Mouse (Mus musculus) neural tube, embryonic 13.5 days (tissue): ENCODE results near the gene Nacc1. TPM values are rescaled to one million over a fixed set of nuclear protein-coding genes. Genes with fewer than 3 reads are reported as not detected.
A peak's percentile ranks its signal among the peaks of the same experiment; 100 is the strongest.

Source experiments
- ATAC-seq: fragments of 200-750 bp; cut with Nextera tagmentation; 2 replicates; pipeline ENCODE4 v1.8.0; 2017; ENCODE audit warnings: low read depth, mild to moderate bottlenecking, moderate TSS enrichment, moderate library complexity
- H3K27ac ChIP-seq: fragments of 300-500 bp; sonication (generic); replicated peaks from 2 replicates; pipeline ENCODE4 v1.5.1; 2015; ENCODE audit warnings: moderate library complexity, mild to moderate bottlenecking, inconsistent platforms
- H3K27me3 ChIP-seq: fragments of 300-500 bp; sonication (generic); 2 replicates; pipeline ENCODE4 v1.6.1; 2015; ENCODE audit warnings: mild to moderate bottlenecking, inconsistent platforms
- H3K36me3 ChIP-seq: fragments of 300-500 bp; sonication (generic); 2 replicates; pipeline ENCODE4 v1.6.1; 2015; ENCODE audit warnings: mild to moderate bottlenecking, inconsistent platforms
- H3K4me1 ChIP-seq: fragments of 300-500 bp; sonication (generic); replicated peaks from 2 replicates; pipeline ENCODE4 v1.6.1; 2015; ENCODE audit warnings: inconsistent platforms
- H3K4me2 ChIP-seq: fragments of 300-500 bp; sonication (generic); 2 replicates; pipeline ENCODE4 v1.6.1; 2015; ENCODE audit warnings: inconsistent platforms, mild to moderate bottlenecking, moderate library complexity
- H3K4me3 ChIP-seq: fragments of 300-500 bp; sonication (generic); 2 replicates; pipeline ENCODE4 v1.5.1; 2015; ENCODE audit warnings: mild to moderate bottlenecking, inconsistent platforms
- H3K9ac ChIP-seq: fragments of 300-500 bp; sonication (generic); 2 replicates; pipeline ENCODE4 v1.6.1; 2015; ENCODE audit warnings: moderate library complexity, mild to moderate bottlenecking, inconsistent platforms
- H3K9me3 ChIP-seq: fragments of 300-500 bp; sonication (generic); 2 replicates; pipeline ENCODE4 v1.6.1; 2016; ENCODE audit warnings: inconsistent platforms
- WGBS: fragments of 180-500 bp; shearing (Covaris S2); methylation state at CpG from one replicate; pipeline ENCODE4 v1.1.7; 2015; 5-methylcytosine and 5-hydroxymethylcytosine counted together
- polyA plus RNA-seq: library from polyadenylated mRNA; unstranded; fragments of >200 nt; fragmentation: Nextera tagmentation; extraction: Ambion mirVana; gene quantifications from 2 replicates; pipeline ENCODE4 v1.2.1, GENCODE M21; 2015

The Nacc1 gene
- polyA plus RNA-seq, 1 experiment from 2014 or later: 15.1 TPM

DNA sequence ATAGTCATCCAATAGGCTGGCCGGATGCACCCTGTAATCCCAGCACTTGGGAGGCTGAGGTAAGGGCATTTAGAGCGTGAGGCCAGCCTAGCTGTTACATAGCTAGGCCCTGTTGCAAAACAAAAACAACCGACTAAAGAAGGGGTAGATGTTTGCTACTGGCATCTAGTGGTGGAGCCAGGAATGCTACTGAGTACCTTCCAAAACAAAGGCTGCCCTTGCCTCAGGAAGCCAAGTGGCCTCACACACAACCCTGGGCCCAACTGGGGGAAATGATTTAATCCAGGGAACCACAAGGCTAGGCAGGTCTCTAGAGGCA lies 38.2 kb upstream of the Nacc1 start:
- peaks cover 98% of the 10 kb centered on the region for H3K4me1 ChIP-seq
- H3K27ac ChIP-seq: peak overlapping the region; percentile 94
- no peak for ATAC-seq
- H3K9ac ChIP-seq: no peak overlapping the region
- peaks cover 29% of the 10 kb centered on the region; the same call in 1 of the 2 replicates for H3K36me3 ChIP-seq
- H3K27me3 ChIP-seq: peaks cover 17% of the 10 kb centered on the region
- WGBS: 17% methylated on average over 3 of the region's 3 CpGs
- no peak overlapping the region for H3K4me3 ChIP-seq
- H3K9me3 ChIP-seq: no peaks in the 10 kb centered on the region
- no peak overlapping the region for H3K4me2 ChIP-seq

DNA sequence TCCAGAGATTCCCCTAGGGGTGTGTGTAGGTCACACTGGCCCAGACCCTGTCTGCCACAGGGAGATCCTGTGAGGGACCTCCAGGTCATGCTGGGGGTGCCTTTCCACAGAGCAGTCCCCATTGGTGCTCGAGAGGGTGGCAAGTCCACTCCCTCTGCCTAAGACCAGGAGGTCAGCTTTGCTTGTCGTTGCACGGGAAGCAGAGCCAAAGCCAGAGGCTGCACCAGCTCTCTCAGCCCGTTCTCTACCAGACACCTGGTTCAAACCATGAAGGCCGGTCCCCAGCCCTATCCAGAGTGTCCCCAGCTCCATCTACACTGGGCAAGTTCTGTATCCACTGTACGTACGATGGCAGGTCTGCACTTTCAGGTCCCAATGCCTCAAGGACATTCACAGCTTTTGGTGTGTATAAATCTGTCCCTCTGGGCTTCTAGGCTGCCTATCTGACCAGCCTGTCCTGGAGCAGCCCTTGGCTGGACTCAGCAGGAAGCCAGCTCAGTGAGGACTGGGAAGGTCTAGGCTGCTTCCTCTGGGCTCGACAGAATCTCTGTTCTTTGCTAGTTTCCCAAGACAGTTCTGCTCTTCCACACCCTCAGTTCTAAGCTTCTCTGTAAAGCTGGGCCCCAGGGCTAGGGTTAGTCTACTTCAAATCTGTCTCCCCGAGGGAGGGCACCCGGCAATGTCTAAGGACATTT lies 37.7 kb upstream of the Nacc1 start:
- H3K4me1 ChIP-seq: peaks cover 96% of the 10 kb centered on the region
- peak overlapping the region; percentile 38; the same call in 1 of the 2 replicates for H3K9ac ChIP-seq
- H3K36me3 ChIP-seq: peaks cover 31% of the 10 kb centered on the region; the same call in 1 of the 2 replicates
- peak overlapping the region; percentile 94 for H3K27ac ChIP-seq
- no peak for ATAC-seq
- WGBS: 60% methylated on average over 10 of the region's 10 CpGs
- H3K9me3 ChIP-seq: no peaks in the 10 kb centered on the region
- H3K4me3 ChIP-seq: no peak overlapping the region
- H3K4me2 ChIP-seq: 0 out of 2 replicates have a peak overlapping the region, but pooled peaks have one; percentile 1
- peaks cover 22% of the 10 kb centered on the region for H3K27me3 ChIP-seq

GRCm38 (mm10) chr8:84724683-84725082 lies 37.0 kb upstream of the Nacc1 start:
- peaks cover 38% of the 10 kb centered on the region; the same call in 1 of the 2 replicates for H3K36me3 ChIP-seq
- no peak for ATAC-seq
- H3K4me3 ChIP-seq: no peak overlapping the region
- peak overlapping the region; percentile 38; the same call in 1 of the 2 replicates for H3K9ac ChIP-seq
- H3K4me1 ChIP-seq: peaks cover 88% of the 10 kb centered on the region
- H3K9me3 ChIP-seq: no peaks in the 10 kb centered on the region
- WGBS: 46% methylated on average over 9 of the region's 9 CpGs
- H3K4me2 ChIP-seq: no peak overlapping the region
- H3K27ac ChIP-seq: peak overlapping the region; percentile 94
- H3K27me3 ChIP-seq: peaks cover 28% of the 10 kb centered on the region

DNA sequence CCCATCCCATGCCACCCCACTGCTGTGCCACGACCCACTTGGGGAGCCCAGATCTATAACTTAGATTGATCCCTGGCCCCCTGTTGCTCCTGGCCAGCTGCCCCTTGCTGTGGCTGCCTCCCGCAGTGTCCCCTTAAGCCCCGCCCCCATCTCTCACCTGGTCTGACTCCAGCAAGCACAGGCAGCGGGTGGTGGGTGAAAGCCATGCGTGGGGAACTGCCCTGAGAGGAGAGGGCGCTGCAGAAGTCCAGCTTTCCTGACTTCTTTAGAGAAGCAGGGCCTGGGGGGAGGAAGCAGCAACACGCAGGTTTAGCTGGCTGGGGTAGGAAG lies 35.9 kb upstream of the Nacc1 start:
- H3K36me3 ChIP-seq: peaks cover 46% of the 10 kb centered on the region; the same call in 1 of the 2 replicates
- no peak overlapping the region for H3K4me3 ChIP-seq
- ATAC-seq: no peak
- H3K4me1 ChIP-seq: peaks cover 77% of the 10 kb centered on the region
- no peaks in the 10 kb centered on the region for H3K9me3 ChIP-seq
- peaks cover 39% of the 10 kb centered on the region for H3K27me3 ChIP-seq
- 30% methylated on average over 7 of the region's 7 CpGs for whole genome bisulfite sequencing
- H3K9ac ChIP-seq: peak overlapping the region; percentile 52
- peak overlapping the region; percentile 94 for H3K27ac ChIP-seq
- H3K4me2 ChIP-seq: peak overlapping the region; percentile 33

DNA sequence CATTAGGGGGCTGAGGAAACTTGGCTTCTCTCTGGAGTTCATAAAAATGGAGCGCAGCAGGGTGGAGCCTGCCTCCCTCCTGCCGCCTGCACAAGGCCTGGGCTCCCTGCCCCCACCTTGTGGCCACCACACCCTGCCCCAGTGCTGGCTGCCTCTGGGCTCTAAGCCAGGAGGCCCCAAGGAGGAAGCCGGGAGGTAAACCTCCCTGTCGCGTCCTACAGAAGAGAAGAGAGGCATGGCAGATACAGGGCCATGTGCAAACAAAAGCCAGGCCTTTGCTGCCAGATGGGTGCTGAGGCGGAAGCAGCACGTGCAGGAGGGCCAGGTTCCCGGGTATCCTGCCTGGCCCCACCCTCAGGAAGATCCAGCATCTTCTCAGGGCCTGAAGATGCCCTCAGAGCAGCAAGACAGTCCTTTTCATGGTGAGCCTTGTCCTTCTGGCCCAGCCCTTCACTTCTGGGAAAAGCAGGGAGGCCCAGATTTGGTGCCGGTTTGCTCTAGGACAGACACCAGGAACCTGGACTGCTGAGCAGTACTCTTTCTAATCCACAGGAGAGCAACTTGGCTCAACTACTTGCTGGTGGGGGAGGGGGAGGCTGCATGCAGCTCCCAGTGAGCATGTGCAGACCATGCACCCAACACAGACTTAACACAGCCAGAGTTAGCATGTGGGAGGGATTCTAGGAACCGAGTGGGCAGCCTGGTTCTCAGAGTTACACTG lies 35.3 kb upstream of the Nacc1 start, which contains the start of gene G430095P16Rik:
TSS of gene G430095P16Rik (plus strand) at position 158 of the 721 bp plus-strand sequence.
- H3K27me3 ChIP-seq: peaks cover 43% of the 10 kb centered on the region
- peak within 1 kb of the TSS; percentile 33 for H3K4me2 ChIP-seq
- peaks cover 72% of the 10 kb centered on the region for H3K4me1 ChIP-seq
- no peak within 1 kb of the TSS for H3K4me3 ChIP-seq
- 13% methylated on average over 10 of the region's 10 CpGs for WGBS
- H3K9me3 ChIP-seq: no peaks in the 10 kb centered on the region
- H3K27ac ChIP-seq: peak within 1 kb of the TSS; percentile 94
- H3K36me3 ChIP-seq: peaks cover 46% of the 10 kb centered on the region; the same call in 1 of the 2 replicates
- H3K9ac ChIP-seq: peak within 1 kb of the TSS; percentile 52
- peak; percentile 68 for ATAC-seq

DNA sequence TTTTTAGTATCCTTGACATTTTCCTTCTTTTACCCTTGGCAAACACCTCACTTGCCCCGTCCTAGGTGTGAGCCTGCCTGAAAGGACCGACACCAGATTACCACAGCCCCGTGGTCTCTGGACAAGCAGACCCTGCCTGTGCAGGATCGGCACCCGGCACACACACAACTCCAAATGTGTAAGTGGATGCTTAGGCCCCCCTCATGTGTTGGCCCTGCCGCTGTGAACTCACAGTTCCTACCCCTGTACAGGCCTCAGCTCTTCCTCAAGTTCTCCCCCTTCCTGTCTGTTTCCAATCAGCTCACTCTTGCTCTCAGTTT lies 34.8 kb upstream of the Nacc1 start:
- 75% methylated on average over 6 of the region's 6 CpGs for WGBS
- Histone ChIP-seq H3K27ac (peak overlapping the region; percentile 94), H3K4me2 (0 out of 2 replicates have a peak overlapping the region, but pooled peaks have one; percentile 33)

GRCm38 (mm10) chr8:84718959-84719690 lies 31.5 kb upstream of the Nacc1 start:
- H3K27ac ChIP-seq: no peak overlapping the region
- 81% methylated on average over 5 of the region's 5 CpGs for WGBS
- H3K4me1 ChIP-seq: peaks cover 59% of the 10 kb centered on the region
- no peaks in the 10 kb centered on the region for H3K9me3 ChIP-seq
- no peak overlapping the region for H3K4me2 ChIP-seq
- H3K27me3 ChIP-seq: peaks cover 72% of the 10 kb centered on the region
- H3K36me3 ChIP-seq: 0 out of 2 replicates have a peak, but pooled peaks cover 22% of the 10 kb centered on the region
- no peak overlapping the region for H3K4me3 ChIP-seq
- ATAC-seq: no peak
- H3K9ac ChIP-seq: no peak overlapping the region

More for the DNA sequence above, 34.8 kb upstream of the Nacc1 start:
- Histone ChIP-seq H3K36me3 (peaks cover 44% of the 10 kb centered on the region; the same call in 1 of the 2 replicates), H3K9ac (0 out of 2 replicates have a peak overlapping the region, but pooled peaks have one; percentile 52), H3K27me3 (peaks cover 48% of the 10 kb centered on the region), H3K4me1 (peaks cover 67% of the 10 kb centered on the region), H3K4me3 (no peak overlapping the region), H3K9me3 (no peaks in the 10 kb centered on the region)
- ATAC-seq: peak; percentile 12

GRCm38 (mm10) chr8:84718476-84718875 lies 30.8 kb upstream of the Nacc1 start:
- 87% methylated on average over 5 of the region's 5 CpGs for WGBS
- no peak overlapping the region for H3K27ac ChIP-seq
- H3K9ac ChIP-seq: no peak overlapping the region
- 0 out of 2 replicates have a peak, but pooled peaks cover 22% of the 10 kb centered on the region for H3K36me3 ChIP-seq
- no peak for ATAC-seq
- no peaks in the 10 kb centered on the region for H3K9me3 ChIP-seq
- H3K4me3 ChIP-seq: no peak overlapping the region
- peaks cover 59% of the 10 kb centered on the region for H3K4me1 ChIP-seq
- H3K4me2 ChIP-seq: no peak overlapping the region
- peaks cover 75% of the 10 kb centered on the region for H3K27me3 ChIP-seq

GRCm38 (mm10) chr8:84716790-84717189 lies 29.1 kb upstream of the Nacc1 start:
- 85% methylated on average over 11 of the region's 11 CpGs for WGBS
- Histone ChIP-seq H3K4me1 (peaks cover 58% of the 10 kb centered on the region), H3K4me2 (no peak overlapping the region), H3K9me3 (no peaks in the 10 kb centered on the region), H3K4me3 (no peak overlapping the region), H3K27ac (no peak overlapping the region; the same call in 1 of the 2 replicates), H3K36me3 (0 out of 2 replicates have a peak, but pooled peaks cover 22% of the 10 kb centered on the region), H3K27me3 (peaks cover 75% of the 10 kb centered on the region), H3K9ac (no peak overlapping the region)
- no peak for ATAC-seq

- H3K36me3 ChIP-seq: 0 out of 2 replicates have a peak, but pooled peaks cover 17% of the 10 kb centered on the region
- H3K4me2 ChIP-seq: peak overlapping the region; percentile 41
- peaks cover 75% of the 10 kb centered on the region for H3K27me3 ChIP-seq
- peak overlapping the region; percentile 62 for H3K27ac ChIP-seq
- no peak for ATAC-seq
- peak overlapping the region; percentile 58 for H3K9ac ChIP-seq
- WGBS: 6% methylated on average over 27 of the region's 27 CpGs
- peak overlapping the region; percentile 4; the same call in 1 of the 2 replicates for H3K4me3 ChIP-seq
- H3K4me1 ChIP-seq: peaks cover 58% of the 10 kb centered on the region
- H3K9me3 ChIP-seq: no peaks in the 10 kb centered on the region
These were observed 28.3 kb upstream of the Nacc1 start for GRCm38 (mm10) chr8:84715893-84716468.

DNA sequence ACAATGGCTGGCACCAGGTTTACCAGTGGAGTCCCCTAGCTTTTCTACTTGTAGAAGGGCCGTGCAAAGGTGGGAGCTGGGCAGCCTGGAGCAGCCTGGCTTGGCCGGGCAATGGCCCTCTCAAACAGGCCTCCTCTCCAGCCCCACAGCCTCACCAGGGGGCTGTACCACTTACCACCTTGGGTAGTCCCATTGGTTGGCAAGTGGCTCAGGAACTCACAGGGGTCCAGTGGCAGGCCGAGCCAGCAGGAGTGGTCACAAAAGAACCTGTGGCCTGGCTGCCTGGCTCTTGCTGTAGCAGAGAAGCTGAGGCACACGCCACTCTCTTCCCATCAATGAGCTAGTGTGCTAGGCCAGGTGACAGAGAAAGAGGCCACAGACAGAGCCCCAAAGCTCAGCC lies 26.5 kb upstream of the Nacc1 start:
- Histone ChIP-seq H3K36me3 (0 out of 2 replicates have a peak, but pooled peaks cover 5% of the 10 kb centered on the region), H3K27me3 (peaks cover 58% of the 10 kb centered on the region), H3K4me2 (no peak overlapping the region), H3K27ac (peak overlapping the region; percentile 95), H3K4me1 (peaks cover 71% of the 10 kb centered on the region), H3K9me3 (no peaks in the 10 kb centered on the region), H3K4me3 (no peak overlapping the region), H3K9ac (peak overlapping the region; percentile 53)
- 62% methylated on average over 4 of the region's 4 CpGs for WGBS
- ATAC-seq: no peak
